Mouse (Mus musculus): Measurements from ENCODE around the gene Ctbp1. TPM values are rescaled to one million over a fixed set of nuclear protein-coding genes. Genes with fewer than 3 reads are reported as not detected.

Gene Ctbp1
- total and polyA plus RNA-seq, 2 experiments from 2014 or later: 165 to 295 TPM

DNA sequence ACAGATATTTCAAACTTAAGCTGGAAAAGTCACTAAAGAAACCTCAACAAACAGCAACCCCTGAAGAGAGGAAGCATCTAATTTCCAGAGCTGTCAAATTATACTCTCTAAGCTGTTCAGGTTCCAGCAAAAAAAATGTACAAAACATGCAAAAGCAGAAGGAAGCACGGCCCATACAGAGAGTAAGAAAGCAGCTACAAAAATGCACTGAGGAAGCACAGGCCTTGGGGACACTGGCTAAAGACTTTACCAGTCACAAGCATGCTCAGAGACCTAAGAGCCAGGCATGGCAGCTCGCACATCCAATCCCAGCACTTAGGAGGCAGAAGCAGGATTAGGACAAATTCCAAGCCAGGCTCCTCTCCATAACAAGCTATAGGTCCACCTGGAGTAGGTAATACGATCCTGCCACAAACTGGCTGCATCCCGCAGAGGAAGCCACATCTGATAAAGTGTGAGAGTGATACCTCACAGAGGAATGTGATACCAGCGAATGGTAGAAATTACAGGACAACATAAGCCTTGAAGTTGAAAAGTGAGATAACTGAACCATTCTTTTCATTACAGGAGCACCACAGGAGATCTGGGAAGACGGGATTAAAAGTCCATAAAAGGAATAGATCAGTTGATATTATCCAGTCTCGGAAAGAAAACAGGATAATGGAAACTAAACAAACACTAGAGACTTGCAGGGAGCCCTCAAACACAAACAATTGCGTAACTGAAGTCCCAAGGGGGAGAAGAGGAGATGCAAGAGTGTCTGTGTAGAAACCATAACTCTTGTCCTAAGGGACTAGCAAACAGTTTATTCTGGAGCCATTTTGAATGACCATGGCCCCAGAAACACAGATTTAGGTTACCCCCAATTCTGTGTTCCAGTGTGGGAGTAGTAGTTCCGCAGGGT lies 51.7 kb downstream of the Ctbp1 start:
- DNase-seq (ENCODE audit: low spot score) (no peak), ATAC-seq (ENCODE audit: insufficient read depth, low read depth) (no peak)
- H3K27me3 ChIP-seq (ENCODE audit: control insufficient read depth, insufficient read depth, low read length): no peaks in the 10 kb centered on the region
- WGBS: 62% methylated on average over 9 of the region's 9 CpGs
- H3K36me3 ChIP-seq (replicated peaks; ENCODE audit: control insufficient read depth, insufficient read depth, low read length): no peaks in the 10 kb centered on the region
- no peaks in the 10 kb centered on the region for H3K9me3 ChIP-seq (replicated peaks; ENCODE audit: control insufficient read depth, low read length)
- no peak overlapping the region for H3K27ac ChIP-seq (ENCODE audit: low read depth)
- no peak overlapping the region for H3K9ac ChIP-seq (replicated peaks; ENCODE audit: low read depth, low read length)
- H3K4me2 ChIP-seq (ENCODE audit: low read depth, low read length): no peak overlapping the region
- no peak overlapping the region for H3K4me3 ChIP-seq (ENCODE audit: low read depth, low read length)
- TF ChIP-seq CTCF (IDR thresholded peaks at IDR 0.05; ENCODE audit: low read depth): no peak
- no peak for TF ChIP-seq EP300 (IDR thresholded peaks at IDR 0.05; ENCODE audit: low read depth)
- peaks cover 22% of the 10 kb centered on the region for H3K4me1 ChIP-seq (ENCODE audit: control insufficient read depth, insufficient read depth)

DNA sequence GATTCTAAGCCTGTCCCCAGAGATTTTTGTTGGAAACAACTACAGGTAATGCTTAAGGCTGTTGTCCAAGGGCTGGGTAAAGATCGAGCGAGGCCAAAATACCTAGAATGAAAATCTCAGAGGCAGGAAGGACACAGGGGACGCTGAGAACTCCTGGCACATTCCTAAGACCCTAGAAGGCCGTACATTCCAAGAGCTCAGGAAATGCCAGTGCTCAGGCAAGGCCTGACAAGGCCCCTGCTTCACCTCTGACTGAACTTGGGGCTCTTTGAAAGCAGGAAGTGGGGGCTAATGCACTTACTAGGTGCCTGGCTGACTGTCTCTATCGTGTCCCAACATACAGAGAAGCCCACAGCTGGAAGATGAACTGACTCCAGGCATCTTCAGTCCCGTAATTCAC lies 52.4 kb downstream of the Ctbp1 start:
- H3K4me3 ChIP-seq (ENCODE audit: low read depth, low read length): no peak overlapping the region
- no peaks in the 10 kb centered on the region for H3K36me3 ChIP-seq (replicated peaks; ENCODE audit: control insufficient read depth, insufficient read depth, low read length)
- 34% methylated on average over 6 of the region's 6 CpGs for WGBS
- no peak overlapping the region; the same call in 1 of the 2 replicates for H3K9ac ChIP-seq (replicated peaks; ENCODE audit: low read depth, low read length)
- DNase-seq (ENCODE audit: low spot score) (no peak), ATAC-seq (ENCODE audit: insufficient read depth, low read depth) (no peak)
- H3K4me2 ChIP-seq (ENCODE audit: low read depth, low read length): no peak overlapping the region
- no peak for TF ChIP-seq EP300 (IDR thresholded peaks at IDR 0.05; ENCODE audit: low read depth)
- TF ChIP-seq CTCF (IDR thresholded peaks at IDR 0.05; ENCODE audit: low read depth): no peak
- H3K27ac ChIP-seq (ENCODE audit: low read depth): no peak overlapping the region
- H3K4me1 ChIP-seq (ENCODE audit: control insufficient read depth, insufficient read depth): peaks cover 29% of the 10 kb centered on the region
- no peaks in the 10 kb centered on the region for H3K27me3 ChIP-seq (ENCODE audit: control insufficient read depth, insufficient read depth, low read length)
- H3K9me3 ChIP-seq (replicated peaks; ENCODE audit: control insufficient read depth, low read length): no peaks in the 10 kb centered on the region

DNA sequence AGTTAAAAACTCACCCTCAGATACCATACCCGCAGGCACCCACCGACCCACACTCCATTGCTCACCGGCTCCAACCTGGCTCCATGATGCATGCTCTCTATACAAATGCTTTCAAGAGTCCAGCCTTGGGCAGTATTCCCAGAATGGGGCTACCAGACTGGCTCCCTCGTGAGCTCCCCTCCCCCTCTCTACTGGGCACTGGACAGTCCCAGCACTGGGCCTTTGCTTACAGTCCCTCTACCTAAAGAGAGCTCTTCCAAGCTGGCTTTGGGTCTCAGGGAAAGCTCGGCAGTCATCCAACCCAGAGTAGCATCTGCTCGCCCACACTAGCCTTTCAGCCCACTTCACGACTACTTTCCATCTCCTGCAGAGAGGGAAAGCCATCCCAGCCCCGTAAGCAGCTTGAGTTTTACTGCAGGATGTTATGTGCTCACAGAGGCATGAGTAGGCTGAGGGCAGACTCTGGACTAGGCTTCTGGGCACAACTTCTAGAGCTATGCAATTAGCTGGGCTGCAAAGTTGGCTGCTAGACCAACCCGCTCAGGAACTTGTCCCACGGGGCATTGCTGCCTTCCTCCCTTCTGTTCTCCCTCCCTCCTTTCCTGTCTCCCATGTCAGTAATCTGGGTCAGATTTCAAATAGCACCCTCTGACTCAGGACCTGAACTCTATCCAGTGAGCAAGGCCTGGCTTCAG lies 54.3 kb downstream of the Ctbp1 start:
- Histone ChIP-seq H3K36me3 (replicated peaks; ENCODE audit: control insufficient read depth, insufficient read depth, low read length) (no peaks in the 10 kb centered on the region), H3K4me2 (ENCODE audit: low read depth, low read length) (no peak overlapping the region), H3K4me1 (ENCODE audit: control insufficient read depth, insufficient read depth) (peaks cover 30% of the 10 kb centered on the region), H3K27me3 (ENCODE audit: control insufficient read depth, insufficient read depth, low read length) (no peaks in the 10 kb centered on the region), H3K9me3 (replicated peaks; ENCODE audit: control insufficient read depth, low read length) (no peaks in the 10 kb centered on the region), H3K27ac (ENCODE audit: low read depth) (no peak overlapping the region), H3K9ac (replicated peaks; ENCODE audit: low read depth, low read length) (no peak overlapping the region), H3K4me3 (ENCODE audit: low read depth, low read length) (no peak overlapping the region)
- DNase-seq (ENCODE audit: low spot score) (no peak), ATAC-seq (ENCODE audit: insufficient read depth, low read depth) (no peak)
- WGBS: 67% methylated on average over 10 of the region's 10 CpGs
- TF ChIP-seq CTCF (IDR thresholded peaks at IDR 0.05; ENCODE audit: low read depth): no peak
- TF ChIP-seq EP300 (IDR thresholded peaks at IDR 0.05; ENCODE audit: low read depth): no peak

DNA sequence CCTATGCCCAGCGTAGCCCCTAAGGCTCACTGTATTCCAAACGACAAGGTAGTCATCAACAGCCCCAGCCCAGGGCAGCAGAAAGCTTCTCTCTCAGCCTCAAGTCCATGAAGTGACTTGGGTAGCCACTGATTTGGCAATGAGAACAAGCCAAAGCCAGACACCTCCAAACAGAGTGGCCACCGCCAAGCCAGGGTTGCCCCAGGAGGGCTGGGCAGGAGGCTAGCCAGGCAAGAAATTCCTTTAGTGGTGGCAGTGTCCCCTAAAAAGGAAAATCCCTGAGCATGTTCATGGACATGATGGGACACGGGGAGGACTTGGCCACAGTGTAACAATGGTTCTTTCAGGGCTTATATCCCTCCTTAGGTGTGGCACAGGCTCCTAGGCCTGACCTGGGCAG lies 55.0 kb downstream of the Ctbp1 start:
- Histone ChIP-seq H3K27ac (ENCODE audit: low read depth) (no peak overlapping the region), H3K4me3 (ENCODE audit: low read depth, low read length) (no peak overlapping the region), H3K9ac (replicated peaks; ENCODE audit: low read depth, low read length) (no peak overlapping the region), H3K4me2 (ENCODE audit: low read depth, low read length) (no peak overlapping the region), H3K9me3 (replicated peaks; ENCODE audit: control insufficient read depth, low read length) (no peaks in the 10 kb centered on the region), H3K27me3 (ENCODE audit: control insufficient read depth, insufficient read depth, low read length) (no peaks in the 10 kb centered on the region), H3K36me3 (replicated peaks; ENCODE audit: control insufficient read depth, insufficient read depth, low read length) (no peaks in the 10 kb centered on the region), H3K4me1 (ENCODE audit: control insufficient read depth, insufficient read depth) (peaks cover 34% of the 10 kb centered on the region)
- no peak for TF ChIP-seq CTCF (IDR thresholded peaks at IDR 0.05; ENCODE audit: low read depth)
- TF ChIP-seq EP300 (IDR thresholded peaks at IDR 0.05; ENCODE audit: low read depth): no peak
- WGBS: 86% methylated on average over 4 of the region's 4 CpGs
- DNase-seq (ENCODE audit: low spot score) (no peak), ATAC-seq (ENCODE audit: insufficient read depth, low read depth) (no peak)

DNA sequence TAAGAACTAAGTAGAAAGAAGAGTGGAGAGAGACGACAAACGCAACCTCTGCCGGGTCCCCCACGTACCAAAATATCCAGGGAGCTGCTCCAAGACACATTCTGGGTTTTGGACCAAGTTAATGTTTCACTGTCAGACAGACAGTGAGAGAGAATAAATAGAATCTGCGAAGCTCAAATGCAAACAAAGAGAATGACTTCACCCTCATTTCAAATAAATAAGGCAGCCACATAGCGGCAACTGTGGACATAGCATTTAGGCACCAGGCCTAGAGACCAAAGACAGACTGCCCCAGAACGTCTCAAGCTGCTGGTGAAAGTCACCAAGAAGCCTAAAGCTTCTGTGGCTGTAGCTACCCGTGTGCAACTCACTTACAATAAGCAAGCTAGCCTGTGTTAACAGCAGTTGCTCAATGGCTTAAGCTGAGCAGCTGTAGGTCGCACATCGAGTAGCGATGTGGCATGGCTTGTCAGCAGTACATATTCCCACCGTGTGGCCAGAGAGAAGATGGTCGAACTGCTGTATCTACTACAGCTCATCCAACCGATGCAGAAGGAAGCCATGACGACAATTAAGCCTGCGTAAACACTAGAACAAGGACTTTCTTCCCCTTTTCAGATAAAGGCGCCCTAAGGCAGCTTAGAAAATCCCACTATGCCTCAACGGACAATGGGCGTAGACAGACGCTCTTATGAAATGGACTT lies 55.9 kb downstream of the Ctbp1 start:
- Histone ChIP-seq H3K9me3 (replicated peaks; ENCODE audit: control insufficient read depth, low read length) (no peaks in the 10 kb centered on the region), H3K4me2 (ENCODE audit: low read depth, low read length) (no peak overlapping the region), H3K4me1 (ENCODE audit: control insufficient read depth, insufficient read depth) (peaks cover 31% of the 10 kb centered on the region), H3K27me3 (ENCODE audit: control insufficient read depth, insufficient read depth, low read length) (no peaks in the 10 kb centered on the region), H3K27ac (ENCODE audit: low read depth) (peak overlapping the region; percentile 69; the same call in 1 of the 2 replicates), H3K9ac (replicated peaks; ENCODE audit: low read depth, low read length) (0 out of 2 replicates have a peak overlapping the region, but pooled peaks have one; percentile 12), H3K4me3 (ENCODE audit: low read depth, low read length) (no peak overlapping the region), H3K36me3 (replicated peaks; ENCODE audit: control insufficient read depth, insufficient read depth, low read length) (no peaks in the 10 kb centered on the region)
- ATAC-seq (ENCODE audit: insufficient read depth, low read depth) (no peak), DNase-seq (ENCODE audit: low spot score) (no peak)
- TF ChIP-seq EP300 (IDR thresholded peaks at IDR 0.05; ENCODE audit: low read depth): no peak
- no peak for TF ChIP-seq CTCF (IDR thresholded peaks at IDR 0.05; ENCODE audit: low read depth)
- WGBS: 69% methylated on average over 20 of the region's 20 CpGs

Data from heart, postnatal 0 days (tissue).